Mouse (Mus musculus): Measurements from ENCODE around the gene Tlr9. TPM values are rescaled to one million over a fixed set of nuclear protein-coding genes. Genes with fewer than 3 reads are reported as not detected.

Tlr9 gene
- total and polyA plus RNA-seq, 2 experiments from 2014 or later, result 0.04 TPM; not detected in 1

GRCm38 (mm10) chr9:106179454-106179853 is 42.9 kb upstream of the Tlr9 start:
- Histone ChIP-seq H3K27ac (ENCODE audit: low read depth) (no peak overlapping the region), H3K4me1 (ENCODE audit: control insufficient read depth, insufficient read depth) (peaks cover 15% of the 10 kb centered on the region; the same call in 1 of the 2 replicates), H3K4me3 (ENCODE audit: low read depth, low read length) (no peak overlapping the region), H3K9ac (replicated peaks; ENCODE audit: low read depth, low read length) (no peak overlapping the region), H3K9me3 (replicated peaks; ENCODE audit: control insufficient read depth, low read length) (no peaks in the 10 kb centered on the region), H3K36me3 (replicated peaks; ENCODE audit: control insufficient read depth, insufficient read depth, low read length) (peaks cover 80% of the 10 kb centered on the region), H3K4me2 (ENCODE audit: low read depth, low read length) (no peak overlapping the region), H3K27me3 (ENCODE audit: control insufficient read depth, insufficient read depth, low read length) (no peaks in the 10 kb centered on the region)
- 64% methylated on average over 2 of the region's 2 CpGs for WGBS
- TF ChIP-seq CTCF (IDR thresholded peaks at IDR 0.05; ENCODE audit: low read depth), result no peak
- TF ChIP-seq EP300 (IDR thresholded peaks at IDR 0.05; ENCODE audit: low read depth), result no peak
- ATAC-seq (ENCODE audit: insufficient read depth, low read depth) (no peak), DNase-seq (ENCODE audit: low spot score) (no peak)

GRCm38 (mm10) chr9:106179964-106180363 is 42.4 kb upstream of the Tlr9 start:
- DNase-seq (ENCODE audit: low spot score) (no peak), ATAC-seq (ENCODE audit: insufficient read depth, low read depth) (no peak)
- TF ChIP-seq EP300 (IDR thresholded peaks at IDR 0.05; ENCODE audit: low read depth), result no peak
- no peak for TF ChIP-seq CTCF (IDR thresholded peaks at IDR 0.05; ENCODE audit: low read depth)
- Histone ChIP-seq H3K9me3 (replicated peaks; ENCODE audit: control insufficient read depth, low read length) (no peaks in the 10 kb centered on the region), H3K4me1 (ENCODE audit: control insufficient read depth, insufficient read depth) (peaks cover 11% of the 10 kb centered on the region; the same call in 1 of the 2 replicates), H3K27me3 (ENCODE audit: control insufficient read depth, insufficient read depth, low read length) (no peaks in the 10 kb centered on the region), H3K4me2 (ENCODE audit: low read depth, low read length) (no peak overlapping the region), H3K36me3 (replicated peaks; ENCODE audit: control insufficient read depth, insufficient read depth, low read length) (peaks cover 85% of the 10 kb centered on the region), H3K4me3 (ENCODE audit: low read depth, low read length) (no peak overlapping the region), H3K9ac (replicated peaks; ENCODE audit: low read depth, low read length) (no peak overlapping the region), H3K27ac (ENCODE audit: low read depth) (no peak overlapping the region)
- WGBS, result 87% methylated on average over 3 of the region's 3 CpGs

DNA sequence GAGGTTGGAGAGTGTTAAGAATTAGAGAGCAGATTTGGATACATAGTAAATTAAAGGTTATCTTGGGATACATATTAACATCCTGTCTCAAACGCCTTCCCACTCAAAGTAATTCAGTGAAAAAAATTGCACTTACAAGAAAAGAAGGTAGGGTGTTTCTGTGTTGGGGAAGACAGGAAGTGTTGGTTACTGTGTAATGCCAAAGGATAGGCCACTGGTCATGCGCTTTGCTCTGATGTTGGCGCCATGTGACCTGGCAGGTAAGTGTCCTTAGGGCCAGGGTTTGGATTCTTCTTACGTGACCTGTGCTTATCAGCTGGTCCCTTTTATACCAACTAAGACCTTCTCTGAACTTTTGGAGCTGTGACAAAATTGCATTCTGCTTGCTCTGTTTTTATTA is 40.3 kb upstream of the Tlr9 start:
- Histone ChIP-seq H3K27me3 (ENCODE audit: control insufficient read depth, insufficient read depth, low read length) (no peaks in the 10 kb centered on the region), H3K4me2 (ENCODE audit: low read depth, low read length) (no peak overlapping the region), H3K4me3 (ENCODE audit: low read depth, low read length) (no peak overlapping the region), H3K36me3 (replicated peaks; ENCODE audit: control insufficient read depth, insufficient read depth, low read length) (peaks cover 94% of the 10 kb centered on the region), H3K4me1 (ENCODE audit: control insufficient read depth, insufficient read depth) (no peaks in the 10 kb centered on the region), H3K9ac (replicated peaks; ENCODE audit: low read depth, low read length) (no peak overlapping the region), H3K9me3 (replicated peaks; ENCODE audit: control insufficient read depth, low read length) (no peaks in the 10 kb centered on the region), H3K27ac (ENCODE audit: low read depth) (no peak overlapping the region)
- WGBS, result 80% methylated on average over 4 of the region's 4 CpGs
- TF ChIP-seq EP300 (IDR thresholded peaks at IDR 0.05; ENCODE audit: low read depth) (no peak), CTCF (IDR thresholded peaks at IDR 0.05; ENCODE audit: low read depth) (no peak)
- DNase-seq (ENCODE audit: low spot score) (no peak), ATAC-seq (ENCODE audit: insufficient read depth, low read depth) (no peak)

GRCm38 (mm10) chr9:106183996-106184395 is 38.4 kb upstream of the Tlr9 start:
- peaks cover 99% of the 10 kb centered on the region for H3K36me3 ChIP-seq (replicated peaks; ENCODE audit: control insufficient read depth, insufficient read depth, low read length)
- no peak overlapping the region for H3K9ac ChIP-seq (replicated peaks; ENCODE audit: low read depth, low read length)
- ATAC-seq (ENCODE audit: insufficient read depth, low read depth) (no peak), DNase-seq (ENCODE audit: low spot score) (no peak)
- no peak overlapping the region for H3K27ac ChIP-seq (ENCODE audit: low read depth)
- H3K27me3 ChIP-seq (ENCODE audit: control insufficient read depth, insufficient read depth, low read length), result no peaks in the 10 kb centered on the region
- H3K9me3 ChIP-seq (replicated peaks; ENCODE audit: control insufficient read depth, low read length), result no peaks in the 10 kb centered on the region
- H3K4me2 ChIP-seq (ENCODE audit: low read depth, low read length), result no peak overlapping the region
- no peaks in the 10 kb centered on the region for H3K4me1 ChIP-seq (ENCODE audit: control insufficient read depth, insufficient read depth)
- TF ChIP-seq EP300 (IDR thresholded peaks at IDR 0.05; ENCODE audit: low read depth) (no peak), CTCF (IDR thresholded peaks at IDR 0.05; ENCODE audit: low read depth) (no peak)
- 85% methylated on average over 5 of the region's 5 CpGs for WGBS
- no peak overlapping the region for H3K4me3 ChIP-seq (ENCODE audit: low read depth, low read length)

DNA sequence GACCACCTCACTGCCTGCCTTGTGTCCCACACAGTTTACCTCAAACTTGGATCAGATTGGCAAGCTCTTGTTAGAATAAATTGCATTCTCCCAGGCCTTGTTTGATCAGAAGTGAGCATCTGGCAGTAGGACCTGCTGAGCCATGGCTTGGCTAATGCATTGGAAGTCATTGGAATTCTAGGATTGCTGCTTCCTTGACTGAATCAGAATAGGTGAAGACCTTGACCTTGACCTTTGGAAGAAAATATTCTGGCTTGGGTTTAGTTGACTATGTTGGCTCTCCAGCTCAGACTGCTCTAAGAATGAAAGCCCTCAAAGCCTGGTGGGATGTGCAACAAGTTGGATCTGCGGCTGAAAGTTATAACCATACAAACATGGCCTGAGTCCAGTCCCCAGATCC is 31.0 kb upstream of the Tlr9 start:
- H3K9ac ChIP-seq (replicated peaks; ENCODE audit: low read depth, low read length), result no peak overlapping the region
- H3K9me3 ChIP-seq (replicated peaks; ENCODE audit: control insufficient read depth, low read length), result no peaks in the 10 kb centered on the region
- TF ChIP-seq CTCF (IDR thresholded peaks at IDR 0.05; ENCODE audit: low read depth) (no peak), EP300 (IDR thresholded peaks at IDR 0.05; ENCODE audit: low read depth) (no peak)
- H3K4me2 ChIP-seq (ENCODE audit: low read depth, low read length), result no peak overlapping the region
- H3K27me3 ChIP-seq (ENCODE audit: control insufficient read depth, insufficient read depth, low read length), result no peaks in the 10 kb centered on the region
- no peak for DNase-seq (ENCODE audit: low spot score)
- 97% methylated on average over 1 of the region's 1 CpGs for WGBS
- no peak overlapping the region for H3K27ac ChIP-seq (ENCODE audit: low read depth)
- no peaks in the 10 kb centered on the region for H3K4me1 ChIP-seq (ENCODE audit: control insufficient read depth, insufficient read depth)
- ATAC-seq (ENCODE audit: insufficient read depth, low read depth), result no peak
- no peak overlapping the region for H3K4me3 ChIP-seq (ENCODE audit: low read depth, low read length)
- H3K36me3 ChIP-seq (replicated peaks; ENCODE audit: control insufficient read depth, insufficient read depth, low read length), result peaks cover 72% of the 10 kb centered on the region

GRCm38 (mm10) chr9:106192024-106192423 is 30.4 kb upstream of the Tlr9 start:
- Histone ChIP-seq H3K4me2 (ENCODE audit: low read depth, low read length) (no peak overlapping the region), H3K4me1 (ENCODE audit: control insufficient read depth, insufficient read depth) (no peaks in the 10 kb centered on the region), H3K9me3 (replicated peaks; ENCODE audit: control insufficient read depth, low read length) (no peaks in the 10 kb centered on the region), H3K36me3 (replicated peaks; ENCODE audit: control insufficient read depth, insufficient read depth, low read length) (peaks cover 68% of the 10 kb centered on the region), H3K27me3 (ENCODE audit: control insufficient read depth, insufficient read depth, low read length) (no peaks in the 10 kb centered on the region), H3K4me3 (ENCODE audit: low read depth, low read length) (no peak overlapping the region), H3K9ac (replicated peaks; ENCODE audit: low read depth, low read length) (no peak overlapping the region), H3K27ac (ENCODE audit: low read depth) (no peak overlapping the region)
- 91% methylated on average over 8 of the region's 8 CpGs for WGBS
- no peak for TF ChIP-seq CTCF (IDR thresholded peaks at IDR 0.05; ENCODE audit: low read depth)
- no peak for TF ChIP-seq EP300 (IDR thresholded peaks at IDR 0.05; ENCODE audit: low read depth)
- ATAC-seq (ENCODE audit: insufficient read depth, low read depth) (no peak), DNase-seq (ENCODE audit: low spot score) (no peak)

All from heart, postnatal 0 days (tissue).